Mouse (Mus musculus): Measurements from ENCODE around the gene Abcc1.

The Abcc1 gene

GRCm38 (mm10) chr16:14493491-14494114 lies 132.2 kb downstream of the Abcc1 start:
- DNase-seq (ENCODE audit: low read depth in 1 of 2, low spot score in 2 of 2), result no peak

DNA sequence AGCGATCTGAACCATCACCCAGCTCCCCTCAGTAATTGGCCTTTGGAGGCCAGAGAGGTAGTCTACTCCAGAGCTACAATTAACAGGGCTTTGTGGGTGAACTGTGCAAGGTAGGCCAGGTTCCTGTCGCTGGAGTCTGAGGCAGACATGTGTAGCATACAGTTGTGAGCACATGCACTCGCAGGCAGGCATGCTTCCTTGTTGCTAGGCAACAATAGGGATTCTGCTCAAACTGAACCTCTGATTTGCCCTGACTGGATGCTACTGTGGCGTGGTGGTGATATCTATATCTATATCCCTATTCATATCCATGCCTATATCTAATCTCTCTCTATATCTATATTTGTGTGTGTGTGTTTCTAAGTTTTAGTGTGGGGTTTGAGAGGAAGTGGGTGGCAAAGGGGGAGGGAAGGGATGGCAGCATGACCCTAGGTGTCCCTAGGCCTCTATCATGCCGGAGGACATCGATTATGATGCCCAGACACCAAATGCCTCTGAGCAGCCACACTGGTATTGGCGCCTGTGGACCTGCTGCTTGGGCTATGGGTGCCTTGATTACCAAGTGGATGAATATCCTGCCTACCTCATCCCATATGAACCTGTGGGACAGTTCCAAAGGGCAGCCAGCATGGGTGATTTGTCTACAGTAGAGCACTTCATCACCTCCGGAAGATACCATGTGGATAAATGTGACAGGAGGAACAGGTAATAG lies 140.4 kb downstream of the Abcc1 start:
- no peak for DNase-seq (ENCODE audit: low read depth in 1 of 2, low spot score in 2 of 2)

DNA sequence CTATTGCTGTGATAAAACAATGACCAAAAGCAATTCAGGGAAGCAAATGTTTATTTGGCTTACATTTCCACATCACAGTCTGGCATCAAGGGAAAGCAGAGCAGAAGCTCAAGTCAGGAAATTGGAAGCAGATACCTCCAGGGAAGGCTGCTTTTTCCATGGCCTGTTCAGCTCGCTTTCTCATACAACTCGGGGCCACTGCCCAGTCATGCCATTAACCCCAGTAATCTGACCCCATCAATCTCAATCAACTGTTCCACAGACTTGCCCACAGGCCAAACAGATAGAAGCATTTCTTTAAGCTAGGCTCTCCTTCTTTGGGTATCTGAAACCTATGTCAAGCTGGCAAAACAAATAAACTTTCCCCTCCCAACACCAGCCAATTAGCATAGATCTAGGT lies 145.1 kb downstream of the Abcc1 start:
- DNase-seq (ENCODE audit: low read depth in 1 of 2, low spot score in 2 of 2), result no peak
